9 mouse cellular contexts compared by ENCODE assay signal in genomic region chr17:24472512-24472911, GRCm38 (mm10). TPM values are rescaled to one million over a fixed set of nuclear protein-coding genes. Genes with fewer than 3 reads are reported as not detected.
A peak's percentile ranks its signal among the peaks of the same experiment; 100 is the strongest.
DNase-seq lines count a peak whose midpoint lies in the region; ATAC-seq and TF ChIP-seq lines count a peak whose summit lies in the region.
"Had no signal": no experiment of that assay in that cellular context is flagged by ENCODE, and none has a peak within 500 bp of the region (broad histone marks: within the 10 kb centered on the region; RNA-seq: fewer than 3 reads in every experiment).

No protein-coding gene starts in this region.

- H3K4me3 ChIP-seq in G1E (ENCODE audit: low read depth, low read length), result peak overlapping the region; percentile 100
- H3K4me3 ChIP-seq in hindbrain, postnatal 0 days (ENCODE audit: low read length), result 0 out of 2 replicates have a peak overlapping the region, but pooled peaks have one; percentile 79
- peak overlapping the region; percentile 84 to 93; a peak in 3 of 4 replicates for H3K4me3 ChIP-seq in liver, embryonic 14.5 days (ENCODE audit: insufficient read depth in 1 of 2, low read depth in 2 of 2, low read length in 2 of 2)
- no peak overlapping the region for H3K4me3 ChIP-seq in stomach, embryonic 14.5 days (ENCODE audit: low read depth, low read length)

- no peak for ATAC-seq in G1E (ENCODE audit: extremely low read depth, insufficient number of reproducible peaks, low FRiP score, poor library complexity, severe bottlenecking)
- ATAC-seq in hindbrain, postnatal 0 days, result no peak
- no peak for ATAC-seq in liver, embryonic 14.5 days (ENCODE audit: insufficient read depth)
- no peak for ATAC-seq in stomach, embryonic 14.5 days (ENCODE audit: insufficient number of reproducible peaks, insufficient read depth, low FRiP score, low read depth)

- peaks cover 71% of the 10 kb centered on the region for H3K36me3 ChIP-seq in G1E (replicated peaks)
- H3K36me3 ChIP-seq in hindbrain, postnatal 0 days (ENCODE audit: insufficient read depth, low read length), result peaks cover 30% of the 10 kb centered on the region
- peaks cover 25% of the 10 kb centered on the region for H3K36me3 ChIP-seq in liver, embryonic 14.5 days (replicated peaks; ENCODE audit: control insufficient read depth, insufficient read depth, low read depth)
- H3K36me3 ChIP-seq in stomach, embryonic 14.5 days (ENCODE audit: control insufficient read depth, insufficient read depth, low read length), result peaks cover 26% of the 10 kb centered on the region

- H3K27me3 ChIP-seq in G1E (ENCODE audit: insufficient read depth, low read length), result no peaks in the 10 kb centered on the region
- H3K27me3 ChIP-seq in hindbrain, postnatal 0 days (ENCODE audit: insufficient read depth, low read length), result no peaks in the 10 kb centered on the region
- no peaks in the 10 kb centered on the region for H3K27me3 ChIP-seq in liver, embryonic 14.5 days (ENCODE audit: control insufficient read depth, insufficient read depth, low read length)
- no peaks in the 10 kb centered on the region for H3K27me3 ChIP-seq in stomach, embryonic 14.5 days (ENCODE audit: control insufficient read depth, insufficient read depth, low read length)

- no peak for TF ChIP-seq CTCF in G1E (IDR thresholded peaks at IDR 0.05; ENCODE audit: low read depth, low read length)
- TF ChIP-seq CTCF in hindbrain, postnatal 0 days (IDR thresholded peaks at IDR 0.05; ENCODE audit: low read depth), result no peak
- no peak for TF ChIP-seq CTCF in liver, embryonic 14.5 days (IDR thresholded peaks at IDR 0.05; ENCODE audit: low read depth)

- H3K9ac ChIP-seq in hindbrain, postnatal 0 days (replicated peaks; ENCODE audit: low read length), result no peak overlapping the region
- H3K9ac ChIP-seq in liver, embryonic 14.5 days (replicated peaks), result peak overlapping the region; percentile 96
- H3K9ac ChIP-seq in stomach, embryonic 14.5 days (replicated peaks; ENCODE audit: low read depth, low read length), result no peak overlapping the region

- no peak for DNase-seq in G1E (ENCODE audit: low spot score)
- DNase-seq in adrenal gland, postnatal 36 days, result peak; percentile 85 to 90
- peak; percentile 85 for DNase-seq in gastrocnemius, adult 18-20 months (ENCODE audit: low spot score)
- peak; percentile 59 for DNase-seq in hindbrain, postnatal 0 days (ENCODE audit: low spot score)
- no peak for DNase-seq in liver, embryonic 14.5 days (ENCODE audit: low read depth in 3 of 3, low spot score in 3 of 3)
- DNase-seq in embryo, embryonic 11 days, result no peak
- DNase-seq in urinary bladder, postnatal 4 days (ENCODE audit: low spot score in 2 of 2), result no peak

- H3K9me3 ChIP-seq in G1E (replicated peaks), result no peaks in the 10 kb centered on the region
- no peaks in the 10 kb centered on the region for H3K9me3 ChIP-seq in hindbrain, postnatal 0 days (ENCODE audit: low read length)
- H3K9me3 ChIP-seq in liver, embryonic 14.5 days (ENCODE audit: control insufficient read depth, low read length), result no peaks in the 10 kb centered on the region
- H3K9me3 ChIP-seq in stomach, embryonic 14.5 days (ENCODE audit: control insufficient read depth, low read depth, low read length), result no peaks in the 10 kb centered on the region

- WGBS in hindbrain, postnatal 0 days, result 69% methylated on average over 4 of the region's 4 CpGs
- 75% methylated on average over 4 of the region's 4 CpGs for WGBS in liver, embryonic 14.5 days (ENCODE audit: insufficient replicate concordance)
- WGBS in stomach, embryonic 14.5 days, result 80% methylated on average over 4 of the region's 4 CpGs

- H3K4me2 ChIP-seq in hindbrain, postnatal 0 days (ENCODE audit: low read depth, low read length), result peak overlapping the region; percentile 97
- peak overlapping the region; percentile 96 for H3K4me2 ChIP-seq in liver, embryonic 14.5 days (ENCODE audit: low read depth)
- H3K4me2 ChIP-seq in stomach, embryonic 14.5 days (replicated peaks; ENCODE audit: low read depth, low read length), result 0 out of 2 replicates have a peak overlapping the region, but pooled peaks have one; percentile 93

- H3K27ac ChIP-seq in hindbrain, postnatal 0 days, result no peak overlapping the region; the same call in 1 of the 2 replicates
- peak overlapping the region; percentile 10; the same call in 1 of the 2 replicates for H3K27ac ChIP-seq in liver, embryonic 14.5 days
- peak overlapping the region; percentile 27; the same call in 1 of the 2 replicates for H3K27ac ChIP-seq in stomach, embryonic 14.5 days (ENCODE audit: low read length)

- TF ChIP-seq EP300 in liver, embryonic 14.5 days (IDR thresholded peaks at IDR 0.05; ENCODE audit: low read depth), result no peak

- peaks cover 64% of the 10 kb centered on the region for H3K4me1 ChIP-seq in G1E (ENCODE audit: insufficient read depth, low read depth, low read length)
- H3K4me1 ChIP-seq in hindbrain, postnatal 0 days (ENCODE audit: insufficient read depth, low read length), result peaks cover 18% of the 10 kb centered on the region
- peaks cover 10 to 13% of the 10 kb centered on the region in 2 experiments for H3K4me1 ChIP-seq in liver, embryonic 14.5 days (replicated peaks; ENCODE audit: control insufficient read depth in 2 of 2, insufficient read depth in 2 of 2, low read length in 1 of 2)
- H3K4me1 ChIP-seq in stomach, embryonic 14.5 days (ENCODE audit: control insufficient read depth, insufficient read depth, low read length), result peaks cover 24% of the 10 kb centered on the region

RNA-seq across cellular contexts. Expression of gene Bricd5, which starts 1.2 kb away (rescaled TPM):
- total RNA-seq in G1E (2014; fragmentation: Nextera tagmentation) (not detected in 2 replicates), G1E (2017) (0.33 and 0.58 TPM in 2 replicates)
- 0.23 and 0.27 TPM in 2 replicates for polyA plus RNA-seq in G1E (2012)
- under 1 TPM; 0.30 to 0.46 TPM for total RNA-seq in adrenal gland, postnatal 36 days (2021)
- total RNA-seq in gastrocnemius, adult 18-20 months (2021), result under 1 TPM in 1 of 2 experiments, not detected in 1; 0.31 TPM
- total RNA-seq in hindbrain, postnatal 0 days (2014; rRNA removed), result 0.47 and 4.0 TPM in 2 replicates
- 1.3 and 1.4 TPM in 2 replicates for polyA plus RNA-seq in hindbrain, postnatal 0 days (2015; fragmentation: Nextera tagmentation; extraction: Ambion mirVana)
- 0.29 and 0.30 TPM in 2 replicates for polyA plus RNA-seq in liver, embryonic 14.5 days (2012; rRNA removed)
- polyA plus RNA-seq in liver, embryonic 14.5 days (2014; fragmentation: Nextera tagmentation; extraction: Ambion mirVana), result 0.23 TPM in 1 of 2 replicates, not detected in the other
- polyA plus RNA-seq in stomach, embryonic 14.5 days (2014; fragmentation: Nextera tagmentation; extraction: Ambion mirVana), result 0.56 TPM in 1 of 2 replicates, not detected in the other
- total RNA-seq: common myeloid progenitor, adult 5-6 weeks had no signal

RNA-seq across cellular contexts. Expression of gene Pgp, which starts 2.3 kb away (rescaled TPM):
- 17.8 and 19.6 TPM in 2 replicates for total RNA-seq in G1E (2014; fragmentation: Nextera tagmentation)
- total RNA-seq in G1E (2017), result 13.3 and 13.9 TPM in 2 replicates
- 58.3 and 69.2 TPM in 2 replicates for polyA plus RNA-seq in G1E (2012)
- total RNA-seq in adrenal gland, postnatal 36 days (2021), result 10 to 100 TPM; 85.9 to 94.4 TPM
- total RNA-seq in gastrocnemius, adult 18-20 months (2021), result 10 to 100 TPM; 47.6 to 52.1 TPM
- 71.7 and 74.1 TPM in 2 replicates for total RNA-seq in hindbrain, postnatal 0 days (2014; rRNA removed)
- 94.1 and 97.6 TPM in 2 replicates for polyA plus RNA-seq in hindbrain, postnatal 0 days (2015; fragmentation: Nextera tagmentation; extraction: Ambion mirVana)
- 37.9 and 38.2 TPM in 2 replicates for polyA plus RNA-seq in liver, embryonic 14.5 days (2012; rRNA removed)
- 70.4 and 76.7 TPM in 2 replicates for polyA plus RNA-seq in liver, embryonic 14.5 days (2014; fragmentation: Nextera tagmentation; extraction: Ambion mirVana)
- polyA plus RNA-seq in stomach, embryonic 14.5 days (2014; fragmentation: Nextera tagmentation; extraction: Ambion mirVana), result 51.7 and 57.0 TPM in 2 replicates

RNA-seq across cellular contexts. Expression of gene E4f1, which starts 2.4 kb away (rescaled TPM):
- total RNA-seq in G1E (2014; fragmentation: Nextera tagmentation), result 21.7 and 37.2 TPM in 2 replicates
- 17.4 and 18.4 TPM in 2 replicates for total RNA-seq in G1E (2017)
- polyA plus RNA-seq in G1E (2012), result 17.1 and 19.7 TPM in 2 replicates
- total RNA-seq in adrenal gland, postnatal 36 days (2021), result 10 to 100 TPM; 16.8 to 20.2 TPM
- 10 to 100 TPM; 10.8 TPM for total RNA-seq in gastrocnemius, adult 18-20 months (2021)
- total RNA-seq in hindbrain, postnatal 0 days (2014; rRNA removed), result 32.4 and 36.3 TPM in 2 replicates
- polyA plus RNA-seq in hindbrain, postnatal 0 days (2015; fragmentation: Nextera tagmentation; extraction: Ambion mirVana), result 28.0 and 33.5 TPM in 2 replicates
- polyA plus RNA-seq in liver, embryonic 14.5 days (2012; rRNA removed), result 17.1 and 19.9 TPM in 2 replicates
- 4.5 and 5.0 TPM in 2 replicates for polyA plus RNA-seq in liver, embryonic 14.5 days (2014; fragmentation: Nextera tagmentation; extraction: Ambion mirVana)
- 25.1 and 28.5 TPM in 2 replicates for polyA plus RNA-seq in stomach, embryonic 14.5 days (2014; fragmentation: Nextera tagmentation; extraction: Ambion mirVana)

RNA-seq across cellular contexts. Expression of gene Mlst8, which starts 6.4 kb away (rescaled TPM):
- 5.2 and 7.0 TPM in 2 replicates for total RNA-seq in G1E (2014; fragmentation: Nextera tagmentation)
- 17.2 and 19.7 TPM in 2 replicates for total RNA-seq in G1E (2017)
- 6.4 and 7.1 TPM in 2 replicates for polyA plus RNA-seq in G1E (2012)
- 10 to 100 TPM; 22.8 to 24.3 TPM for total RNA-seq in adrenal gland, postnatal 36 days (2021)
- 10 to 100 TPM in 1 of 2 experiments, 1 to 10 TPM in 1; 9.9 to 11.1 TPM for total RNA-seq in gastrocnemius, adult 18-20 months (2021)
- 45.9 and 55.3 TPM in 2 replicates for total RNA-seq in hindbrain, postnatal 0 days (2014; rRNA removed)
- 26.3 and 26.4 TPM in 2 replicates for polyA plus RNA-seq in hindbrain, postnatal 0 days (2015; fragmentation: Nextera tagmentation; extraction: Ambion mirVana)
- polyA plus RNA-seq in liver, embryonic 14.5 days (2012; rRNA removed), result 13.5 and 18.5 TPM in 2 replicates
- 9.6 and 11.2 TPM in 2 replicates for polyA plus RNA-seq in liver, embryonic 14.5 days (2014; fragmentation: Nextera tagmentation; extraction: Ambion mirVana)
- polyA plus RNA-seq in stomach, embryonic 14.5 days (2014; fragmentation: Nextera tagmentation; extraction: Ambion mirVana), result 39.7 and 46.2 TPM in 2 replicates

RNA-seq across cellular contexts. Expression of gene Caskin1, which starts 15.9 kb away (rescaled TPM):
- total RNA-seq in G1E (2014; fragmentation: Nextera tagmentation) (not detected in 2 replicates), G1E (2017) (0.11 and 0.29 TPM in 2 replicates)
- polyA plus RNA-seq in G1E (2012), result not detected in 2 replicates
- total RNA-seq in adrenal gland, postnatal 36 days (2021), result 10 to 100 TPM; 14.7 to 25.7 TPM
- under 1 TPM; 0.09 to 0.17 TPM for total RNA-seq in gastrocnemius, adult 18-20 months (2021)
- 152 and 163 TPM in 2 replicates for total RNA-seq in hindbrain, postnatal 0 days (2014; rRNA removed)
- polyA plus RNA-seq in hindbrain, postnatal 0 days (2015; fragmentation: Nextera tagmentation; extraction: Ambion mirVana), result 42.1 and 43.7 TPM in 2 replicates
- 0.09 and 0.11 TPM in 2 replicates for polyA plus RNA-seq in liver, embryonic 14.5 days (2012; rRNA removed)
- polyA plus RNA-seq in liver, embryonic 14.5 days (2014; fragmentation: Nextera tagmentation; extraction: Ambion mirVana), result 0.08 TPM in 2 replicates
- polyA plus RNA-seq in stomach, embryonic 14.5 days (2014; fragmentation: Nextera tagmentation; extraction: Ambion mirVana), result 2.7 and 3.8 TPM in 2 replicates
- total RNA-seq: common myeloid progenitor, adult 5-6 weeks had no signal

Comparison
In these comparisons a context has a peak if more than half of its experiments do, and no peak if none do; other contexts are left out.
1. DNase-seq: peak in adrenal gland, postnatal 36 days (2 of 2), gastrocnemius, adult 18-20 months (single experiment) and hindbrain, postnatal 0 days (single experiment); none in G1E (single experiment), liver, embryonic 14.5 days (0 of 3), embryo, embryonic 11 days (single experiment) and urinary bladder, postnatal 4 days (0 of 2).
2. Peak in every context shown above with its lines, with median percentiles within 50 percentile points of each other: H3K4me2 ChIP-seq.